Mouse (Mus musculus) C2C12 (cell line): ENCODE data around the gene Sez6l. TPM values are rescaled to one million over a fixed set of nuclear protein-coding genes. Genes with fewer than 3 reads are reported as not detected.
"Not testable (repeated sequence)": the region's sequence is repeated elsewhere in the genome, so short reads cannot be mapped to it uniquely, and the experiment has no call there.

Experiments used
- H3K27me3 ChIP-seq: one replicate; pipeline ENCODE4 v1.6.1; 2011; ENCODE audit not compliant: control insufficient read depth, insufficient read depth, insufficient read length
- H3K36me3 ChIP-seq: one replicate; pipeline ENCODE4 v1.6.1; 2011; ENCODE audit not compliant: control insufficient read depth, insufficient read depth
- H3K4me3 ChIP-seq: one replicate; pipeline ENCODE4 v1.5.1; 2011; ENCODE audit warnings: mild to moderate bottlenecking, control low read depth; ENCODE audit not compliant: poor library complexity, insufficient read depth, severe bottlenecking
- H3K79me2 ChIP-seq: one replicate; pipeline ENCODE4 v1.6.1; 2011; ENCODE audit not compliant: control insufficient read depth, insufficient read depth
- H3K79me3 ChIP-seq: one replicate; pipeline ENCODE4 v1.6.1; 2011; ENCODE audit warnings: low read depth, control low read depth
- H3ac ChIP-seq: one replicate; pipeline ENCODE3; 2011; ENCODE audit warnings: low read depth; ENCODE audit not compliant: control insufficient read depth, insufficient read length
- CEBPB ChIP-seq: IDR thresholded peaks from one replicate; pipeline ENCODE4 v1.6.1; 2011; ENCODE audit warnings: low read depth, mild to moderate bottlenecking, control low read depth, moderate library complexity
- CTCF ChIP-seq: IDR thresholded peaks from one replicate; pipeline ENCODE4 v1.5.1; 2011; ENCODE audit not compliant: control insufficient read depth, insufficient read depth, insufficient read length
- FOSL1 ChIP-seq: IDR thresholded peaks from one replicate; pipeline ENCODE4 v1.8.0; 2011; ENCODE audit warnings: mild to moderate bottlenecking, low read length; ENCODE audit not compliant: poor library complexity, insufficient read depth, severe bottlenecking
- MAX ChIP-seq: IDR thresholded peaks from one replicate; pipeline ENCODE4 v1.6.1; 2011; ENCODE audit warnings: mild to moderate bottlenecking, control low read depth
- MYOD1 ChIP-seq: IDR thresholded peaks from one replicate; pipeline ENCODE4 v1.6.1; 2011; ENCODE audit warnings: low read depth; ENCODE audit not compliant: control insufficient read depth, insufficient read length
- MYOG ChIP-seq: IDR thresholded peaks from one replicate; pipeline ENCODE4 v1.6.1; 2011; ENCODE audit not compliant: control insufficient read depth, insufficient read length; ENCODE audit errors: extremely low read depth
- USF1 ChIP-seq: IDR thresholded peaks from one replicate; pipeline ENCODE4 v1.6.1; 2011; ENCODE audit warnings: low read depth, mild to moderate bottlenecking, control low read depth, moderate library complexity
- polyA plus RNA-seq: library from polyadenylated mRNA; unstranded; fragments of >200 nt; fragmentation: generic; extraction: Trizol; gene quantifications from one replicate; pipeline ENCODE4 v1.2.1, GENCODE M21; 2012; ENCODE audit warnings: missing spikeins

The Sez6l gene
- polyA plus RNA-seq, 1 experiment, result not detected

DNA sequence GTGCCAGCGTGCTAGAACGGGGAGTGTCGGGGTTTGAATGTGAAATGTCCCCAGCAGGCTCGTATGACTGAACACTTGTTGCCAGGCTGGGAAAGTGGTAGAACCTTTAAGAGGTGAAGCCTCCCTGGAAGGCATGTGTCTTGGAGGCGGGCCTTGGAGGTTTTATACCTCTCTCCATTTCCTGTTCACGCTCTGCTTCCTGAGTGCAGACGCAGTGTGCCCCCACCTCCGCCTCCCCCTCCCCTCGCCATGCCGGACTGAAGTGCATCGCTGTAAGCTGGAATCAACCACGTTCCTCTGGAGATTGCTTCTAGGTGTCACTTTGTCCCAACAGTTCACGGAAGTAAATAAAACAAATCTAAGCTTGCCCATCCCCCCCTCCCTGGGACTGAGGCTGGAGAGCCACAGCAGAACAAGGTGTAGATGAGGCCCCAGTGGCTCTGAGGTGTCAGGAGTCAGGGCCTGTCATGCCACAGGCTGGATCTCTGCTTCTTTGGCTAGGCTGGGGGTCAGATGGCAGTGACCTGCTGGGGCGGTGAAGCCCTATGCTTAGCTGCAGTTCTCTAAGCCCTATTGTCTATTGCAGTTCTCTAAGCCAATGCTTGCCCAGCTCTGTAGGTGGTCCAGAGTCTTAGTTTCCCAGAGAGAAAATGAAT lies 145.7 kb downstream of the Sez6l start:
- TF ChIP-seq MYOD1, result no peak
- Histone ChIP-seq H3K4me3 (no peak overlapping the region), H3K27me3 (peaks cover 54% of the 10 kb centered on the region), H3ac (no peak overlapping the region), H3K79me2 (no peaks in the 10 kb centered on the region), H3K36me3 (no peaks in the 10 kb centered on the region), H3K79me3 (no peaks in the 10 kb centered on the region)

DNA sequence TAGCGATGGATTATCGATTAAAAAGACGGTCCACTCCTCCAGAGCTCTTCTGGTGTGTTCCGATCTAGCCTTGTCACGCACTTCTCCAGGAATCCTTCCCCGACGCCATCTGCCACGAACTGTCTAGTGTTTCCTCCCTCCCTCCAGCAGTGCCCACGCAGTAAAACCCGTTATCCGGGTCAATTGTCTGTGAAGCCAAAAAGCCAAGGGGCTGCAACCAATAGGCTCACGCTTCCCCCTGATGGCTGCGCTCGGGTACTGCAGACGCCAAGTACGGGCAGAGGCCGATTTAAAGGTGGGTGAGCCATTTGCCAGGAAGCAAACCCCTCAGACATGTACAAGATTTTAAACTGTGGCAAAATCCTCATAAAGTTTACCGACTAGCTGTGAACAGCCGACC lies 148.0 kb downstream of the Sez6l start:
- Histone ChIP-seq H3K79me3 (no peaks in the 10 kb centered on the region), H3K4me3 (no peak overlapping the region), H3ac (no peak overlapping the region), H3K27me3 (peaks cover 59% of the 10 kb centered on the region), H3K36me3 (no peaks in the 10 kb centered on the region), H3K79me2 (no peaks in the 10 kb centered on the region)
- TF ChIP-seq CTCF (peak; percentile 62), MYOD1 (no peak)

DNA sequence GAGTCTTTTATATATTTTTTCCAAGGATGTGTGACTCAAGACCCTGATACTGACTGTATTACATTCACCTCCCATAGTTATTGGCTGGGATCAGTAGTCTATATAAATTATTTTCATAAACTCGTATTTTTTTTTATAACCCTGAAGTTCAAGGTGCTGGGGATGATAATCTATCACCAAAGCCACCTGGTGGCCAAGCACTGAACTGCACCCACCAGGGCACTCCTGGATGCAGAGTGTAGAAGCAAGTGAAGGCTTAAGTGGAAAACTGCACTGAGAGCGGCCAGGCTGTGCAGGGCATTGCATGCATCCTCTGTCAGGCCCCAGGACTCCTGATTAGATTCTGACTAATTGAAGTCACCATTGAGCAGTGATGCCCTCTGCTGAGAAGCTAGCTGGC lies 149.7 kb downstream of the Sez6l start:
- TF ChIP-seq CTCF (peak; percentile 41), MAX (no peak)
- Histone ChIP-seq H3K36me3 (no peaks in the 10 kb centered on the region), H3ac (no peak overlapping the region), H3K27me3 (peaks cover 66% of the 10 kb centered on the region), H3K79me2 (no peaks in the 10 kb centered on the region), H3K79me3 (no peaks in the 10 kb centered on the region), H3K4me3 (no peak overlapping the region)

DNA sequence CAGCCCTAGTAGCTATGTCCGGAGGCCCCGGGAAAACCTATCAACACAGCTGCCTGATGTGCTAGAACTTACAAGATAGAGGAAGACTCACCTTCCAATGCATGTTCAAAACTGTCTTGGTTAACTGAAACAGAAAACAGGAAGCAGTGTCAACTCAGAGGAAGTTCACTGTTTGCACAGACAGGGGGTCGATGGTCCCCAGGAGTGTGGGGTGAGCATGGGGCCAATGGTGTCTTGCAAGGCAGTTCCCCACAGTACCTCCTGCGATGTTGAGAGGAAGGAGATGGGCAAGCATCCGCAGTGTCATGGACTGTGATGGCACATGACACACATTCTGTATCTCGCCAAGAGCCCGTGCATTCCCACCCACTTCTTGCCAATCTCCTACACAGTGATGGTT lies 150.3 kb downstream of the Sez6l start:
- Histone ChIP-seq H3K4me3 (no peak overlapping the region), H3K27me3 (peaks cover 68% of the 10 kb centered on the region), H3ac (no peak overlapping the region)

DNA sequence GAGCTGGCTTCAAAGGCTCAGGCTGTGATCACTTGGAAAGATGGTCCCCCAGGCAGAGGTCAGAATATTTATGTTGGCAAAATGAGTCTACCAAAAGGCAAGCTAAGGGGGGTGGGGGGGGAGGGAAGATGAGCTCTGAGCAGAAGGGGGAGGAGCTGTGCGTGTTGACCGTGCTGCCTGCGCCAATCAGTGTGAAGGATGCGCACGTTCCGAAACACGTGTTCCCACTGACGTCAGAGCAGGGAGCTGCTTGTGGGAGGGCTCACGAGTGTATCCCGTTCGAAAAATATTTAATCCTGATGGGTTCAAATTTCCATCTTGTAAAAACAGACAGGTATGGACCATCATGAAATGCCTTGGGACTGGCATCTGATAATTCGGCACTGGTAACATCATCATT lies 157.4 kb downstream of the Sez6l start:
- H3K79me2 ChIP-seq, result no peaks in the 10 kb centered on the region
- no peak overlapping the region for H3K4me3 ChIP-seq
- H3K36me3 ChIP-seq, result no peaks in the 10 kb centered on the region
- H3ac ChIP-seq, result no peak overlapping the region
- no peaks in the 10 kb centered on the region for H3K79me3 ChIP-seq
- peaks cover 45% of the 10 kb centered on the region for H3K27me3 ChIP-seq
- TF ChIP-seq MYOD1 (no peak), CTCF (no peak), FOSL1 (no peak), MAX (no peak), USF1 (no peak), MYOG (no peak), CEBPB (no peak)

More for the DNA sequence above, 150.3 kb downstream of the Sez6l start:
- Histone ChIP-seq H3K36me3 (no peaks in the 10 kb centered on the region), H3K79me2 (no peaks in the 10 kb centered on the region), H3K79me3 (no peaks in the 10 kb centered on the region)
- TF ChIP-seq USF1 (no peak), CEBPB (no peak), MAX (no peak), CTCF (no peak), MYOD1 (no peak), FOSL1 (no peak), MYOG (no peak)

DNA sequence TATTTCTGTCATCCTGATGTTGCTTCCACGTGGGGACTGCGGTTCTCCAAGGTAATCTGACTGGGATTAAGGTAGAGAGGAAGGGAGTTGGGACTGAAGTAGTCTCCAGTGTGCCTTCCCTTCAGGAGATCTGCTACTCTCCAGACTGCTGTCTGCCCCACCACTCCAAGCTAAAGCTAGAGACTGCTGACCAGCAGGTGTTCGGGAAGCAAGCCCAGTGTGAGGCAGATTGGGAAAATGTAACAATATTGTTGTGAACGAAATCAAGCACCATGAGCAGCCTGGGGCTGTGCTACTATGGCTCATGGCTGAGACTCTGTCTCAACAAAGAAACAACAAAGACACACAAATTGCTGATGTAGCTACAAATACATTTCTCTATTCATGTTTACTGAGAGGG lies 159.0 kb downstream of the Sez6l start:
- Histone ChIP-seq H3K36me3 (no peaks in the 10 kb centered on the region), H3K79me3 (no peaks in the 10 kb centered on the region), H3K4me3 (no peak overlapping the region), H3K27me3 (peaks cover 30% of the 10 kb centered on the region), H3K79me2 (no peaks in the 10 kb centered on the region), H3ac (no peak overlapping the region)
- TF ChIP-seq MYOG, result no peak
- TF ChIP-seq USF1, result no peak
- no peak for TF ChIP-seq CTCF
- no peak for TF ChIP-seq MYOD1
- no peak for TF ChIP-seq FOSL1
- TF ChIP-seq MAX, result no peak
- TF ChIP-seq CEBPB, result no peak

DNA sequence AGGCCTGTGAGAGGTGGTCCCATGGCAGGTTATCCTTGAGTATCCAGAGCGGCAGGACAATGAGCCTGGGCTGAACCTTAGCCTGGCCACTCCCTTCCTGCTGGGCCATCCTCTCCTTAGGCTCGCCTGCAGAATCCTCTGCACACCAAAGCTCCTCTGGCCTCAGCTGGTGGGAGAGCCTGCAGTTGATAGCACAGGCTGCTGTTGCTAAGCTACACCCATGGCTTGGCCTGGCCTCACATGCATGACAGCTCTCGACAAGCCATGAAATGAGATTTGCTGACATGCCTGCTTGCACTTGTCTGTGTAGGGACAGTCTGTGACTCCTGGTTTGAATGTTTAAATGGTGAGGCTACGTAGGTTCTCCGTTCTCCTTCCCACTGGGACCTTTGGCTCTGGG lies 160.3 kb downstream of the Sez6l start:
- Histone ChIP-seq H3K79me3 (no peaks in the 10 kb centered on the region), H3K27me3 (peaks cover 26% of the 10 kb centered on the region), H3K79me2 (no peaks in the 10 kb centered on the region), H3ac (no peak overlapping the region), H3K4me3 (no peak overlapping the region), H3K36me3 (no peaks in the 10 kb centered on the region)
- TF ChIP-seq MYOG (no peak), USF1 (no peak), MAX (no peak), CEBPB (no peak), FOSL1 (no peak), CTCF (no peak), MYOD1 (no peak)

- not testable (repeated sequence) for H3K36me3 ChIP-seq, H3K4me3 ChIP-seq, H3K79me2 ChIP-seq, H3ac ChIP-seq, H3K79me3 ChIP-seq
- peaks cover 33% of the 10 kb centered on the region for H3K27me3 ChIP-seq
Observed at GRCm38 (mm10) chr5:112412781-112413180, 164.2 kb downstream of the Sez6l start.
